Mouse (Mus musculus) left cerebral cortex, adult 8-10 months (tissue): ENCODE measurements around the gene Nrf1. TPM values are rescaled to one million over a fixed set of nuclear protein-coding genes. Genes with fewer than 3 reads are reported as not detected.

Experiments
- DNase-seq, 2 experiments: peaks; one replicate each; pipeline ENCODE4 v3.0.0; 2022; ENCODE audit warnings: low spot score in 2 of 2
- microRNA-seq, 2 experiments: library from miRNA; unstranded; fragments of <30 nt; microRNA quantifications; one replicate each; pipeline ENCODE4 v1.2.0; 2022
- total RNA-seq, 4 experiments: library from RNA; stranded (reverse); gene quantifications; 2 replicates each; pipeline ENCODE4 v1.2.4; 2022

Nrf1 gene
- total RNA-seq, 4 experiments from 2014 or later = 20.4 to 25.0 (median 22.4) TPM

- DNase-seq = no peak
Observed at GRCm38 (mm10) chr6:30175225-30175917, 127.6 kb downstream of the Nrf1 start.

GRCm38 (mm10) chr6:30175918-30176421 is 128.2 kb downstream of the Nrf1 start:
- no peak for DNase-seq

GRCm38 (mm10) chr6:30176496-30176895 is 128.7 kb downstream of the Nrf1 start:
- no peak for DNase-seq

DNA sequence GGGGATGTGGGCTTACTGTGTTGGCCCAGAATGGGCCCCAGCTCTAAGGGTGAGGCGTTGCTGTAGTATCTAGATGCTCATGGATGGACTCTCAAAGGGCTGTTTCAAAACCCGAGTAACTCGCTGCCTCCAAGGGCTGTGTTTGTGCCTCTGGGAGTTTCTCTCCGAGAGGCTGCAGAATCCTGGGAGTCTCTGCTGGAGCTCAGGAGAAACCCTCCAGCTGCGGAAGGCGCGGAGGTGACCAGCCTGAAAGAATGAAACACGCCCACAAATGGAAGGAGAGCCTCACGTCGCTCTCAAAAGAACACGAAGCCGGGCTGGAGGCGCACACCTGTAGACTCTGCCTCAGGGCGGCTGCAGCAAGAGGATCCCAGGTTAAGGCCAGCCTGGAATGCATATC is 129.5 kb downstream of the Nrf1 start:
- no peak for DNase-seq

DNA sequence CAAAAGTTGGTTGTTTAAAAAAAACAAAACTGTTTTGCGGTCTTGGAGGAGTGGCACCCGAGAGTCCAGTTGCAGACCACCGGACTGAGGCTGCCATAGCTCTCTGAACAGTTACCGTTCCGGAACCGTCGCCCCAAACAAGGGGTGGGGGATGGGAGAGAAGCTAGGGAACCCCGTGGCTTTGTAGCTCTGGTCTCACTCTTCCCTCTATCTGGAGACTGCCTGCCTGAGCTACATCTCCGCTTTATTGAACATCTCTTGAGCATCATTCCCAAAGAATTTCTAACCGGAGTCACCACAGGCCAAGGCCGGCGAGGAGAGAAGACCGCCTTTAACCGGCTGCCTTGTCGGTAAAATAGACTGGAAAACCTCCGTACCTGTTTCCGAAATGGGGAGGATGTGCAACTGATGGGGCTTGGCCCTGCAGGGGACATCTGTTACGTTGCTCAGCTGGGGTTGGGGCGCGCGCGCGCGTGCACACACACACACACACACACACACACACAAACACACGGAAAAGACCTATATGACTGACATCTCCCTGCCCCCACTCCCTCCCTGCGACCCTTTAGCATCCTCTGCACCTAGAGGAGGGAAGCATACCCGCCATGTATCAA is 130.3 kb downstream of the Nrf1 start:
- no peak for DNase-seq

GRCm38 (mm10) chr6:30179046-30179445 is 131.3 kb downstream of the Nrf1 start:
- DNase-seq = no peak

GRCm38 (mm10) chr6:30180321-30180720 is 132.5 kb downstream of the Nrf1 start:
- no peak for DNase-seq

GRCm38 (mm10) chr6:30182038-30182437 is 134.2 kb downstream of the Nrf1 start:
- DNase-seq = no peak

DNA sequence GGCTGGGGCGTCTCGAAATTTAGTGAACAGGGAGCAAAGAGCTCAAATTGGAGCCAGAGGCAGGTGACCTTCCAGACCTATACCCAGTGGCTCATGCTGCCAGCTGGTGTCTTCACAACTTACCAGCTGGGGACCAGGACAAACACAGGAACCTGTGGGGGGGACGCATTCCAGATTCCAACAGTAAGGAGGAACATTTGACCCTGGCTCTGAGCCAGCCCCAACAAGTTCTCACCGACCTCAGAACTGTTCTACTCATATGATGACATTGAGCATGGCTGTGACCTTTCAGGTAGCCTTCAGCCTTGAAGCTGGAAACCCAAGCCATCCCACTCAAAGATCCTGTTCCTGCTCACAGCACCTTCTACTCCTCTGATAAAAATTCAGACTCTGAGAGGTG is 135.8 kb downstream of the Nrf1 start:
- no peak for DNase-seq

DNA sequence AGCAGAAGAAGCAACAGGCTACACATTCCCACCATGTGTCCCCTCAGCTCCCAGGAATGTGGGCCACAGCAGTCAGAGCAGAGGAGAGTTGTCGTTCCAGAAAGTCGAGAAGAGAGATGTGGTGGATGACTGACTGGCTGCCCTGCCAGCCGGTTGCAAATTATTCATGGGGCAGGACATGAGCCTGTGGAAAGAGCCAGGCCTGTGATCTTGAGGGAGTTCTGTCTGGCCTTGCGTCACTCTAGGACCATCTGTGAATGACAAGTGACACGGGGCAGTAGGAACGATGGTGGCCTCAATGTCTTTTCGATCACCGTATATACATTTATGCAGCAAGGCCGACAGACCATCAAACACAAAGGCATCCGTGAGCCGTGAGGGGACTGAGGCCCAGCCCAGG is 147.9 kb downstream of the Nrf1 start:
- no peak for DNase-seq

DNA sequence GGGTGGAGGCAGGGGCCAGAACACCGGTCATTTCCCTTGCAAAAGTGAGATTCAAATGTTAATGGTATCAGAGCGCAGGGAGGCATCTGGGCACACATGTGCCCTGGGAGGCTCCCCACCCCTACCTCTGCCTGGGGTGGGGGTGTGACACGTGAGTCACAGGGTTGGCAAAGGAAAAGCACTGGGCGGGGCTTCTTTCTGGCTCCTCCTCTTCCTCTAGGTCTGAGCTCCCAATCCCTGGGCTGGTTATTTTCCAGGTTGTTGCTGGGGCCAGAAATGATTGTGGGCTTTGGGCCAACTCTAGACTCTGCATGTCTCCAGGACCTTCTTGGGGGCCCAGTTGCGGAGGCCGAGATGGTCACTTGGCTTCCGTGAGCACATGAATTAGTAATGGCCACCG is 148.4 kb downstream of the Nrf1 start:
- DNase-seq = no peak

Small RNA genes within 50 kb of the gene (microRNA-seq; reads per million reads assigned to microRNA genes)
- 54.3 to 81.4 reads per million in 2 experiments for gene Mir182
- 76.5 to 100 reads per million in 2 experiments for gene Mir183
- gene Mir96 = 0.66 to 0.84 reads per million in 2 experiments

Other genes starting within 250 kb of the Nrf1 start
- gene Strip2, start 131.0 kb upstream of the Nrf1 start, total RNA-seq = 10 to 100 TPM; 37.7 to 60.0 (median 42.6) TPM